Mouse (Mus musculus): ENCODE results near the gene Selenop. TPM values are rescaled to one million over a fixed set of nuclear protein-coding genes. Genes with fewer than 3 reads are reported as not detected.

Selenop gene
- total and polyA plus RNA-seq, 3 experiments: 3.3 to 16.5 (median 7.3) TPM

DNA sequence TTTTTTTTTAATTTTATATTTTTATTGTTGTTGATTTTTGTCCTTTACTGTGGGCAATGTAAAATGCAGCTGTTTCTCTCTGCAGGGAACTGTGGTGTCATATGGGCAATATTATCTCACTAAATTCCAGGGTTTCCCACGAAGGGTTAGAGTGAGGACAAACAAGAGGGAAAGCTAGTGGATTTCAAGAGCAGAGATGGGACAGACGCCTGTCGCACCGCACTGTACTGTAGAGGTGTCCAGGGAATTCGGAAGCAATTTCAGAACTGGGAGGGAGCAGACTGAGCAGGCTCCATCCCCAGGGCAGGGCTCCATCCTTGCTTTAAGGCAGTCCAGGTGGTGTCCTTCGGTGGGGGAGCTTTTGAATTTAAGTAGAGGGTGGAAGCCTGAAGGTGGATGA, 2.9 kb downstream of the Selenop start:
- Histone ChIP-seq H3K79me2 (replicated peaks; ENCODE audit: control insufficient read depth, extremely low read depth, insufficient read depth, poor library complexity, severe bottlenecking) (no peaks in the 10 kb centered on the region), H3K27me3 (replicated peaks) (no peaks in the 10 kb centered on the region), H3K9ac (ENCODE audit: insufficient read depth, low read depth) (no peak overlapping the region), H3K36me3 (replicated peaks in 1 of 2; ENCODE audit: control insufficient read depth in 1 of 2, insufficient read depth in 1 of 2, low read length in 1 of 2) (no peaks in the 10 kb centered on the region), H3K4me2 (ENCODE audit: insufficient read depth, low read depth, poor library complexity, severe bottlenecking) (no peak overlapping the region), H3K4me3 (replicated peaks in 1 of 3; ENCODE audit: low read depth in 2 of 3, low read length in 2 of 3, poor library complexity in 1 of 3) (peak overlapping the region in 1 of 3 experiments; percentile 13), H3K4me1 (ENCODE audit: control insufficient read depth in 1 of 2, insufficient read depth in 2 of 2) (peaks cover 0 to 22% of the 10 kb centered on the region in 2 experiments; a peak in 2 of 4 replicates), H3K9me3 (replicated peaks; ENCODE audit: low read length) (no peaks in the 10 kb centered on the region), H3K27ac (ENCODE audit: insufficient read depth, low read depth) (no peak overlapping the region)
- no peak for DNase-seq (ENCODE audit: extremely low read depth)
- dilution Hi-C loops (cut with MboI; ENCODE audit: extremely low pct_ligation_motif_present, extremely low pct_unique_long_range_greater_than_20kb, low sequenced_read_pairs) (no loop called here), in situ Hi-C loops (cut with MboI; ENCODE audit: low pct_ligation_motif_present, low pct_unique_long_range_greater_than_20kb, low sequenced_read_pairs) (no loop called here)
- TF ChIP-seq E2F4 (IDR thresholded peaks at IDR 0.05; ENCODE audit: insufficient replicate concordance, low read depth, low read length): no peak
- TF ChIP-seq ETS1 (conservative IDR thresholded peaks at IDR 0.05; ENCODE audit: low read depth, low read length): no peak
- TF ChIP-seq MEF2A (IDR thresholded peaks at IDR 0.05; ENCODE audit: borderline replicate concordance, low read depth, low read length): no peak
- TF ChIP-seq MAFK (IDR thresholded peaks at IDR 0.05; ENCODE audit: insufficient replicate concordance, low read length): no peak
- TF ChIP-seq EP300 (IDR thresholded peaks at IDR 0.05; ENCODE audit: low read length): no peak
- no peak for TF ChIP-seq POLR2AphosphoS2 (IDR thresholded peaks at IDR 0.05; ENCODE audit: low read depth, low read length)
- TF ChIP-seq NRF1 (IDR thresholded peaks at IDR 0.05; ENCODE audit: low read depth, low read length): no peak
- no peak for TF ChIP-seq POLR2A (IDR thresholded peaks at IDR 0.05; ENCODE audit: low read depth, low read length)
- TF ChIP-seq ZNF384 (IDR thresholded peaks at IDR 0.05; ENCODE audit: low read depth, low read length): no peak
- no peak for TF ChIP-seq TBP (conservative IDR thresholded peaks at IDR 0.05; ENCODE audit: low read depth, low read length)
- no peak for TF ChIP-seq ZMIZ1 (IDR thresholded peaks at IDR 0.05; ENCODE audit: low read depth, low read length)
- no peak for TF ChIP-seq KAT2A (IDR thresholded peaks at IDR 0.05; ENCODE audit: insufficient replicate concordance, low read length)
- TF ChIP-seq TCF12 (IDR thresholded peaks at IDR 0.05; ENCODE audit: low read depth, low read length): no peak

DNA sequence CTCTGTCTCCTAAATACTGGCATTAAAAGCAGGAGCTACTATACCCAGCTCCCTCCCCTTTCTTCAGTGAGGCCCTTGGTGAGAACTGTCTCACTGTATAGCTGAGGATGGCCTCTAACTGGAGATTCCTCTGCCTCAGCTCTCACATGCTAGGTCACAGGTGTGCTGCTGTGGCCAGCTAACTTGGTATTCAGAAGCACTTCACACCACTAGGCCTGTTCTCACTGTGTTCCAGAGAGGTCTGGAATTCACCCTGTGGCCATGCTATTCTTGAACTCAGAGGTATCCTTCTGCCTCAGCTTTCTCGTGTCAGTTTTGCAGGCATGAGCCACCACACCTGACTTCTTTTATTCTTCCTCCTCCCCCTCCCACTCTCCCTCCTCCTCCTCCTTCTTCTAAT, 4.8 kb downstream of the Selenop start:
- H3K27ac ChIP-seq (ENCODE audit: insufficient read depth, low read depth): no peak overlapping the region
- in situ Hi-C loops (cut with MboI; ENCODE audit: low pct_ligation_motif_present, low pct_unique_long_range_greater_than_20kb, low sequenced_read_pairs) (no loop called here), dilution Hi-C loops (cut with MboI; ENCODE audit: extremely low pct_ligation_motif_present, extremely low pct_unique_long_range_greater_than_20kb, low sequenced_read_pairs) (no loop called here)
- no peaks in the 10 kb centered on the region for H3K9me3 ChIP-seq (replicated peaks; ENCODE audit: low read length)
- no peaks in the 10 kb centered on the region for H3K79me2 ChIP-seq (replicated peaks; ENCODE audit: control insufficient read depth, extremely low read depth, insufficient read depth, poor library complexity, severe bottlenecking)
- H3K4me1 ChIP-seq (ENCODE audit: control insufficient read depth in 1 of 2, insufficient read depth in 2 of 2): peaks cover 0 to 22% of the 10 kb centered on the region in 2 experiments; a peak in 2 of 4 replicates
- TF ChIP-seq MYC (IDR thresholded peaks at IDR 0.05; ENCODE audit: low read depth, low read length) (no peak), EP300 (IDR thresholded peaks at IDR 0.05; ENCODE audit: low read length) (no peak), BHLHE40 (IDR thresholded peaks at IDR 0.05; ENCODE audit: low read depth, low read length) (no peak), MEF2A (IDR thresholded peaks at IDR 0.05; ENCODE audit: borderline replicate concordance, low read depth, low read length) (no peak), ZMIZ1 (IDR thresholded peaks at IDR 0.05; ENCODE audit: low read depth, low read length) (no peak), NELFE (IDR thresholded peaks at IDR 0.05; ENCODE audit: low read depth, low read length) (no peak), MXI1 (IDR thresholded peaks at IDR 0.05; ENCODE audit: low read depth, low read length) (no peak), ZNF384 (IDR thresholded peaks at IDR 0.05; ENCODE audit: low read depth, low read length) (no peak), MAFK (IDR thresholded peaks at IDR 0.05; ENCODE audit: insufficient replicate concordance, low read length) (no peak), ELF1 (IDR thresholded peaks at IDR 0.05; ENCODE audit: low read depth, low read length) (no peak), JUN (IDR thresholded peaks at IDR 0.05; ENCODE audit: insufficient read depth, low read depth, low read length) (no peak), NRF1 (IDR thresholded peaks at IDR 0.05; ENCODE audit: low read depth, low read length) (no peak)
- H3K36me3 ChIP-seq (replicated peaks in 1 of 2; ENCODE audit: control insufficient read depth in 1 of 2, insufficient read depth in 1 of 2, low read length in 1 of 2): no peaks in the 10 kb centered on the region
- no peak overlapping the region for H3K9ac ChIP-seq (ENCODE audit: insufficient read depth, low read depth)
- no peak for DNase-seq (ENCODE audit: extremely low read depth)
- no peak overlapping the region for H3K4me2 ChIP-seq (ENCODE audit: insufficient read depth, low read depth, poor library complexity, severe bottlenecking)
- H3K27me3 ChIP-seq (replicated peaks): no peaks in the 10 kb centered on the region
- H3K4me3 ChIP-seq (replicated peaks in 1 of 3; ENCODE audit: low read depth in 2 of 3, low read length in 2 of 3, poor library complexity in 1 of 3): no peak overlapping the region

All from CH12.LX (cell line).